Mouse (Mus musculus): ENCODE measurements around the gene Zfyve21. TPM values are rescaled to one million over a fixed set of nuclear protein-coding genes. Genes with fewer than 3 reads are reported as not detected.

Zfyve21 gene
- 10 to 100 TPM; 55.3 to 59.7 TPM for total RNA-seq (2021)
- long read RNA-seq, experiment 1, transcript Zfyve21-207 (8 exons, 794 nt) = major isoform, 88 of 190 reads
- long read RNA-seq, experiment 1, transcript Zfyve21-201 (7 exons, 1,308 nt) = minor isoform, 37 of 190 reads
- long read RNA-seq, experiment 1, transcript Zfyve21-204 (8 exons, 1,265 nt) = minor isoform, 23 of 190 reads
- long read RNA-seq, experiment 1, partial matches to known transcripts = 1 of 190 reads
- long read RNA-seq, experiment 1, other reads (novel, unspliced or antisense) = 41 of 190 reads
- long read RNA-seq, experiment 2, transcript Zfyve21-201 (7 exons, 1,308 nt) = minor isoform, 24 of 122 reads
- long read RNA-seq, experiment 2, transcript Zfyve21-204 (8 exons, 1,265 nt) = minor isoform, 13 of 122 reads
- long read RNA-seq, experiment 2, transcript Zfyve21-207 (8 exons, 794 nt) = major isoform, 63 of 122 reads
- long read RNA-seq, experiment 2, partial matches to known transcripts = 1 of 122 reads
- long read RNA-seq, experiment 2, other reads (novel, unspliced or antisense) = 20 of 122 reads

- intact Hi-C loops (cut with DNase I) = no loop called here
These were observed at the start of gene Zfyve21, which contains the start of gene Xrcc3 for GRCm38 (mm10) chr12:111813766-111814617. TSS of gene Zfyve21 (plus strand) at chr12:111814170. TSS of gene Xrcc3 (minus strand) at chr12:111813873.

GRCm38 (mm10) chr12:111766313-111767236, 47.4 kb upstream of the Zfyve21 start:
- no peak for DNase-seq
- intact Hi-C loops (cut with DNase I) = loop anchor here (5.0 kb wide), 1 partner anchor 41 kb away; no protein-coding TSS in a partner anchor

More at GRCm38 (mm10) chr12:111813766-111814617, at the start of gene Zfyve21, which contains the start of gene Xrcc3:
- DNase-seq = peak; percentile 96

DNA sequence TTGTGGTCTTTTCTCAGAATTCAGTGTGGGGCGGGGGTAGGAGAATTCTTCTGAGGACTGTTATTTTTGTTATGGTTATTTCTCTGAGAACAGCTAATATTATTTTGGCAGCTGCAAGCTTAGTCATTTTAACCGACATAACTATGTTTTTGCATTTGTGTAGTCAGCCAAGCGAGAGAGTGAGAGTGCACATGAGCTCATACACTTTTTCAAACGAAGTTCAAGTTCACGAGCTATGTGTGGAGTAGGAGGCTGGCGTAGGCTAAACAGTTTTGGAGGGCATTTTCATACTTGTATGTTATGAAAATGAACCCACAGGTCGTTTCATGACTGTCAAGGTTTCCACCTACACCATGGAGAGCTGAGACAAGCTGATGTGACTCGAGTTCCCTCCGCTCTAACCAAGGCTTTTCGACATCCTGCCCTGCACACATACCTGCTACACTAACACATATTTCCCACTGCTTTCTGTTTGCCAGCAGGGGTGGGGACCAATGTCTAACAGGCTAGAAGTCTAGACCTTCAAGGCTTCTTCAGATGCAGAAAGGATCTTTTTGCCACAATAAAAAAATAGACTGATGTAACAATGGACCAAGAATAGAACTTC, 45.5 kb upstream of the Zfyve21 start:
- intact Hi-C loops (cut with DNase I) = loop anchor here (5.0 kb wide), 1 partner anchor 39 kb away; no protein-coding TSS in a partner anchor
- no peak for DNase-seq

GRCm38 (mm10) chr12:111769306-111769705, 44.7 kb upstream of the Zfyve21 start:
- intact Hi-C loops (cut with DNase I) = loop anchor here (5.0 kb wide), 1 partner anchor 38 kb away; no protein-coding TSS in a partner anchor
- peak; percentile 77 to 82 for DNase-seq

- DNase-seq = no peak
- intact Hi-C loops (cut with DNase I) = loop anchor here (5.0 kb wide), 1 partner anchor 37 kb away; no protein-coding TSS in a partner anchor
These were observed 44.0 kb upstream of the Zfyve21 start for GRCm38 (mm10) chr12:111769816-111770577.

- intact Hi-C loops (cut with DNase I) = no loop called here
- DNase-seq = no peak
These were observed 43.3 kb upstream of the Zfyve21 start for GRCm38 (mm10) chr12:111770651-111771050.

DNA sequence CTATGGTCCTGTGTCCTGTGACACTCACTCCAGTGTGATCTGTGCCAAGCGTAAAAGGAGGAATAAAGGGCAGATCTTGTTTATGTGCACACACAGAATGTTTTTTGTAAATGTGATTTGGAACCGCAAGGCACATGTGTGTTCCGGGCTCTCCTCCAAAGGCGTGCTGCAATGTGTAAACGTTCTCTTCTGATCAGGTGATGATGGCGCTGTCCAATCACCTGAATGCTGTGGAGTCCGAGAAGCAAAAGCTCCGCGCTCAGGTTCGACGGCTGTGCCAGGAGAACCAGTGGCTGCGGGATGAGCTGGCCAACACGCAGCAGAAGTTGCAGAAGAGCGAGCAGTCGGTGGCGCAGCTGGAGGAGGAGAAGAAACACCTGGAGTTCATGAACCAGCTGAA, 39.8 kb upstream of the Zfyve21 start:
- no peak for DNase-seq
- intact Hi-C loops (cut with DNase I) = no loop called here

DNA sequence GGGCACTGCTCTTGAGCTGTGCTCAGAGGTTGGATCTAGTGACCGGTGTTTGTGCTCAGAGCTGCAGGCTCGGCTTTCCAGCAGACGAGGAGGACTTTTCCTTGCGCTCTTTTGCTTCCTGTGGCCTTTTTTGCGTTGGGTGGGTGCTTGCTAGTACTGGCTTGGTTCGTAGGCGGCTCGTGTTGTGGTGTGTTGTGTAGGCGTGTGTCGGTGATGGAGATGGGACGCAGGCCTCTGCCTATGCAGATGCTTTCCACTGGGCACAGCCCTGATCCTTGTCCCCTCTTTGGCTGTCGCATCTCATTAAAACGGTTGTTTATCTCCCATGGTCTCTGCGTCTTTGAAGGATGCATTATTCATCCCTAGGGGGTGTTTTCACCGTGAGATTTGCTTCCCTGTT, 39.1 kb upstream of the Zfyve21 start:
- intact Hi-C loops (cut with DNase I) = no loop called here
- DNase-seq = no peak

GRCm38 (mm10) chr12:111777919-111778318, 36.1 kb upstream of the Zfyve21 start:
- intact Hi-C loops (cut with DNase I) = no loop called here

DNA sequence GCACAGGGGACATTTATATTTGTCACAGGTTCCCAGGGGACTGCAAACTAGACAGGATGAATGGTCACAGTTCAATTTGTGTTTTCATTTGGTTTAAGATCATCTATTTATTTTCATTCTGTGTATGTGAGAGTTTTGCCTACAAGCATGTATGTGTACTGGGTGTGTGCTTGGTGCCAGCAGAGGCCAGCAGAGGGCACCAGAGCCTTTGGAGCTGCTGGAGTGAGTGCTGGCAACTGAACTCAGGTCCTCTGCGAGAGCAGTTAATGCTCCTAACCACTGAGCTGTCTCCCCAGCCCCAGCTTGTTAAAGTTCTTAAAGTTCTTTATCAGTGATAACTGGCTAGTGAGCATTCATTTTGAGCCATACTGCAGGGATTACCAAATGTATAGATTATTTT, 34.4 kb upstream of the Zfyve21 start:
- intact Hi-C loops (cut with DNase I) = no loop called here
- DNase-seq = no peak

More at GRCm38 (mm10) chr12:111777919-111778318, 36.1 kb upstream of the Zfyve21 start:
- no peak for DNase-seq

- DNase-seq = no peak
- intact Hi-C loops (cut with DNase I) = no loop called here
These were observed 28.8 kb upstream of the Zfyve21 start for GRCm38 (mm10) chr12:111785174-111785573.

DNA sequence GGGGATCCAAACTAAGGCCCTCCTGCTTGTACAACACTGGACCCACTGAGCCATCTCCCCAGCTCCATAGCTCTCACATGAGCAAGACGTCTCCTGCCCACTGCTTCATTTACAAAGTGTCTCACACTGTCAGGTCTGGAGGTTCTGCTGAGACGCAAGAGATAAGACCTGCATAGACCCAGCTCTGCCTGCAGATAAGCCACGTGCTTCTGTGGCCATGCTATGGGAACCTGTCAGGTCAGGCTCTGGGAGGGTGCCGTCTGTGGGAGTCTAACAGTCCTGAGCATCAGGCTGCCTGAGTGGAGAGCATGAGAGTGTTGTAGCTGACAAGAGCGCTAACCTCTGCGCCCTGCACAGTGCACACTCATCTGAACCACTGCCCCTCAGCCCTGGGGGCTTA, 27.0 kb upstream of the Zfyve21 start:
- intact Hi-C loops (cut with DNase I) = no loop called here
- DNase-seq = no peak

GRCm38 (mm10) chr12:111790090-111790489, 23.9 kb upstream of the Zfyve21 start:
- intact Hi-C loops (cut with DNase I) = no loop called here

GRCm38 (mm10) chr12:111790631-111791030, 23.3 kb upstream of the Zfyve21 start:
- intact Hi-C loops (cut with DNase I) = no loop called here
- no peak for DNase-seq

More at GRCm38 (mm10) chr12:111790090-111790489, 23.9 kb upstream of the Zfyve21 start:
- no peak for DNase-seq

- no peak for DNase-seq
- intact Hi-C loops (cut with DNase I) = no loop called here
These were observed 22.4 kb upstream of the Zfyve21 start for GRCm38 (mm10) chr12:111791474-111792104.

- DNase-seq = peak; percentile 69 to 78
- intact Hi-C loops (cut with DNase I) = no loop called here
These were observed 19.9 kb upstream of the Zfyve21 start for GRCm38 (mm10) chr12:111794102-111794501.

- intact Hi-C loops (cut with DNase I) = no loop called here
- no peak for DNase-seq
These were observed 19.3 kb upstream of the Zfyve21 start for GRCm38 (mm10) chr12:111794526-111795179.

Measured in heart, postnatal 14 days (tissue).